Mouse (Mus musculus): ENCODE data around the gene Psg16.

DNA sequence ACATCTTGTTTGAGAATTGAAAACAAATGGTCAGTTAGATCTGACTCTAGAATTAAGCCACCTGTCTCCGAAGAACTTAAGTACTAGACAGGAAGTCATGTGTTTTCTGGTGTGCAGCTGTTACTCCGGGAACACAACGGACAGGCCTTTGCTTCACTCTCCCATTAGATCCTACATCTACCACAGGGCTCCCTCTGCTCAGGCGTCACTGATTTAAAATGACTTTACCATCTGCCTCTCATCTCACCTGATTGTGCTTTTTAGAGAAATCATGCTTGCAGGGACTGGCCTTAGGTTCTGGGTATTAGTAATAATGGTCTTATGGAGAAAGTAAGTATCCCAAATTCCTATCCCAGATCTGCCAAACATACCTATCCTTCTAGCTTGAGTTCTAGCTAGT is 8.9 kb downstream of the Psg16 start:
- no peak for TF ChIP-seq CTCF (IDR thresholded peaks at IDR 0.05; ENCODE audit: borderline replicate concordance, insufficient read depth, low read depth, low read length)
- no peak for TF ChIP-seq POLR2A (IDR thresholded peaks at IDR 0.05; ENCODE audit: borderline replicate concordance, insufficient read depth, low read length)

All from cerebellum, adult 2 months (tissue).